27 mouse cellular contexts compared by ENCODE assay signal in genomic region chr9:64786216-64786905, GRCm38 (mm10). TPM values are rescaled to one million over a fixed set of nuclear protein-coding genes. Genes with fewer than 3 reads are reported as not detected.
DNase-seq lines count a peak whose midpoint lies in the region; ATAC-seq and TF ChIP-seq lines count a peak whose summit lies in the region.
"Had no signal": no experiment of that assay in that cellular context is flagged by ENCODE, and none has a peak within 500 bp of the region (broad histone marks: within the 10 kb centered on the region; RNA-seq: fewer than 3 reads in every experiment).

No protein-coding gene starts in this region.

- H3K4me3 ChIP-seq in embryonic facial prominence, embryonic 13.5 days: no peak overlapping the region
- H3K4me3 ChIP-seq in embryonic facial prominence, embryonic 10.5 days: no peak overlapping the region
- H3K4me3 ChIP-seq in liver, embryonic 15.5 days (replicated peaks): no peak overlapping the region
- no peak overlapping the region for H3K4me3 ChIP-seq in liver, postnatal 0 days (ENCODE audit: low read depth, low read length)
- H3K4me3 ChIP-seq: embryonic facial prominence, embryonic 15.5 days; hindbrain, embryonic 10.5 days; midbrain, embryonic 12.5 days; neural tube, embryonic 13.5 days; stomach, embryonic 15.5 days had no signal

- 0 out of 2 replicates have a peak overlapping the region, but pooled peaks have one; percentile 22 for H3K27ac ChIP-seq in embryonic facial prominence, embryonic 13.5 days
- H3K27ac ChIP-seq in embryonic facial prominence, embryonic 10.5 days (replicated peaks): no peak overlapping the region
- H3K27ac ChIP-seq in liver, embryonic 15.5 days (replicated peaks): peak overlapping the region; percentile 43; the same call in 1 of the 2 replicates
- H3K27ac ChIP-seq in liver, postnatal 0 days (ENCODE audit: low read depth): no peak overlapping the region
- H3K27ac ChIP-seq: embryonic facial prominence, embryonic 15.5 days; hindbrain, embryonic 10.5 days; kidney, postnatal 0 days; liver, embryonic 14.5 days; midbrain, embryonic 12.5 days; neural tube, embryonic 13.5 days; stomach, embryonic 15.5 days had no signal

- no peaks in the 10 kb centered on the region for H3K36me3 ChIP-seq in embryonic facial prominence, embryonic 13.5 days
- no peaks in the 10 kb centered on the region for H3K36me3 ChIP-seq in embryonic facial prominence, embryonic 10.5 days (replicated peaks)
- no peaks in the 10 kb centered on the region for H3K36me3 ChIP-seq in liver, embryonic 15.5 days (replicated peaks)
- no peaks in the 10 kb centered on the region for H3K36me3 ChIP-seq in liver, postnatal 0 days (replicated peaks; ENCODE audit: insufficient read depth, low read length)
- H3K36me3 ChIP-seq: embryonic facial prominence, embryonic 15.5 days; G1E; hindbrain, embryonic 10.5 days; midbrain, embryonic 12.5 days; neural tube, embryonic 13.5 days; stomach, embryonic 15.5 days had no signal

- no peak for ATAC-seq in embryonic facial prominence, embryonic 13.5 days (ENCODE audit: insufficient number of reproducible peaks, insufficient read depth, low FRiP score, low TSS enrichment, low read depth)
- 0 out of 2 replicates have a peak, but pooled peaks have one; percentile 33 for ATAC-seq in frontal cortex, adult (ENCODE audit: low TSS enrichment)
- no peak for ATAC-seq in liver, embryonic 15.5 days (ENCODE audit: insufficient read depth)
- ATAC-seq in liver, postnatal 0 days: no peak
- ATAC-seq: hindbrain, embryonic 16.5 days; intestine, embryonic 16.5 days had no signal

- H3K9me3 ChIP-seq in embryonic facial prominence, embryonic 13.5 days: no peaks in the 10 kb centered on the region
- no peaks in the 10 kb centered on the region for H3K9me3 ChIP-seq in embryonic facial prominence, embryonic 10.5 days
- no peaks in the 10 kb centered on the region for H3K9me3 ChIP-seq in liver, embryonic 15.5 days (replicated peaks)
- H3K9me3 ChIP-seq in liver, postnatal 0 days (ENCODE audit: low read length): no peaks in the 10 kb centered on the region
- H3K9me3 ChIP-seq: embryonic facial prominence, embryonic 15.5 days; G1E; hindbrain, embryonic 10.5 days; midbrain, embryonic 12.5 days; neural tube, embryonic 13.5 days; stomach, embryonic 15.5 days had no signal

- TF ChIP-seq EP300 in liver, postnatal 0 days (IDR thresholded peaks at IDR 0.05; ENCODE audit: low read depth): no peak

- H3K4me2 ChIP-seq in embryonic facial prominence, embryonic 13.5 days: no peak overlapping the region
- no peak overlapping the region for H3K4me2 ChIP-seq in liver, embryonic 15.5 days
- no peak overlapping the region for H3K4me2 ChIP-seq in liver, postnatal 0 days (ENCODE audit: low read depth, low read length)
- H3K4me2 ChIP-seq: embryonic facial prominence, embryonic 15.5 days; midbrain, embryonic 12.5 days; neural tube, embryonic 13.5 days; stomach, embryonic 15.5 days had no signal

- DNase-seq in embryonic facial prominence, embryonic 10.5 days (ENCODE audit: low spot score): no peak
- no peak for DNase-seq in frontal cortex, adult 2 months (ENCODE audit: extremely low spot score in 1 of 2, low spot score in 1 of 2)
- no peak for DNase-seq in liver, postnatal 0 days
- DNase-seq in induced T-regulatory cell, adult 2 months (ENCODE audit: low read depth): peak; percentile 25
- DNase-seq in ovary, adult 18-20 months (ENCODE audit: low spot score): no peak
- DNase-seq: adrenal gland, adult 8-10 months; cerebellum, adult 11-12 months; cerebellum, adult 9-11 months; gastrocnemius, postnatal 10 days; heart, postnatal 14 days; kidney, adult 8-10 months; kidney, postnatal 4 days; lung, postnatal 36 days; right cerebral cortex, postnatal 25 days had no signal

- H3K4me1 ChIP-seq in embryonic facial prominence, embryonic 13.5 days: peaks cover 18% of the 10 kb centered on the region
- H3K4me1 ChIP-seq in embryonic facial prominence, embryonic 10.5 days: no peaks in the 10 kb centered on the region
- peaks cover 43% of the 10 kb centered on the region for H3K4me1 ChIP-seq in liver, embryonic 15.5 days (replicated peaks)
- peaks cover 35% of the 10 kb centered on the region for H3K4me1 ChIP-seq in liver, postnatal 0 days (ENCODE audit: insufficient read depth)
- H3K4me1 ChIP-seq: hindbrain, embryonic 10.5 days; midbrain, embryonic 12.5 days; neural tube, embryonic 13.5 days; stomach, embryonic 15.5 days had no signal

- no peak overlapping the region for H3K9ac ChIP-seq in embryonic facial prominence, embryonic 13.5 days
- H3K9ac ChIP-seq in liver, embryonic 15.5 days: no peak overlapping the region
- no peak overlapping the region for H3K9ac ChIP-seq in liver, postnatal 0 days (replicated peaks)
- H3K9ac ChIP-seq: embryonic facial prominence, embryonic 15.5 days; liver, embryonic 14.5 days; midbrain, embryonic 12.5 days; neural tube, embryonic 13.5 days; stomach, embryonic 15.5 days had no signal

- no peak for TF ChIP-seq CTCF in liver, postnatal 0 days (IDR thresholded peaks at IDR 0.05; ENCODE audit: low read depth)

- WGBS in embryonic facial prominence, embryonic 13.5 days: 74% methylated on average over 9 of the region's 9 CpGs
- WGBS in embryonic facial prominence, embryonic 10.5 days: 89% methylated on average over 9 of the region's 9 CpGs
- WGBS in liver, embryonic 15.5 days (ENCODE audit: insufficient replicate concordance): 80% methylated on average over 9 of the region's 9 CpGs
- WGBS in liver, postnatal 0 days (ENCODE audit: insufficient replicate concordance): 86% methylated on average over 9 of the region's 9 CpGs

- H3K27me3 ChIP-seq in embryonic facial prominence, embryonic 13.5 days: no peaks in the 10 kb centered on the region
- no peaks in the 10 kb centered on the region for H3K27me3 ChIP-seq in embryonic facial prominence, embryonic 10.5 days (replicated peaks; ENCODE audit: low read depth, poor library complexity, severe bottlenecking)
- no peaks in the 10 kb centered on the region for H3K27me3 ChIP-seq in liver, embryonic 15.5 days
- H3K27me3 ChIP-seq in liver, postnatal 0 days (ENCODE audit: insufficient read depth, low read length): no peaks in the 10 kb centered on the region
- H3K27me3 ChIP-seq: embryonic facial prominence, embryonic 15.5 days; midbrain, embryonic 12.5 days; neural tube, embryonic 13.5 days; stomach, embryonic 15.5 days had no signal

RNA-seq across cellular contexts. Expression of gene Dennd4a, which starts 24.8 kb away (rescaled TPM):
- polyA plus RNA-seq in embryonic facial prominence, embryonic 13.5 days (2015; fragmentation: Nextera tagmentation; extraction: Ambion mirVana): 10.8 and 12.3 TPM in 2 replicates
- 8.6 TPM in 2 replicates for polyA plus RNA-seq in embryonic facial prominence, embryonic 10.5 days (2016; fragmentation: Nextera tagmentation; extraction: Ambion mirVana)
- 32.3 and 32.5 TPM in 2 replicates for polyA plus RNA-seq in frontal cortex, adult 2 months (2012; rRNA removed)
- polyA plus RNA-seq in liver, embryonic 15.5 days (2015; fragmentation: Nextera tagmentation; extraction: Ambion mirVana): 34.2 and 41.6 TPM in 2 replicates
- 13.7 TPM in 2 replicates for polyA plus RNA-seq in liver, postnatal 0 days (2015; fragmentation: Nextera tagmentation; extraction: Ambion mirVana)

RNA-seq across cellular contexts. Expression of gene Rab11a, which starts 48.8 kb away (rescaled TPM):
- 293 and 330 TPM in 2 replicates for polyA plus RNA-seq in embryonic facial prominence, embryonic 13.5 days (2015; fragmentation: Nextera tagmentation; extraction: Ambion mirVana)
- 247 and 254 TPM in 2 replicates for polyA plus RNA-seq in embryonic facial prominence, embryonic 10.5 days (2016; fragmentation: Nextera tagmentation; extraction: Ambion mirVana)
- 171 and 217 TPM in 2 replicates for polyA plus RNA-seq in frontal cortex, adult 2 months (2012; rRNA removed)
- polyA plus RNA-seq in liver, embryonic 15.5 days (2015; fragmentation: Nextera tagmentation; extraction: Ambion mirVana): 192 and 214 TPM in 2 replicates
- 331 and 349 TPM in 2 replicates for polyA plus RNA-seq in liver, postnatal 0 days (2015; fragmentation: Nextera tagmentation; extraction: Ambion mirVana)

Comparison
In these comparisons a context has a peak if more than half of its experiments do, and no peak if none do; other contexts are left out.
1. H3K27ac ChIP-seq: peak in embryonic facial prominence, embryonic 13.5 days (single experiment) and liver, embryonic 15.5 days (single experiment); none in embryonic facial prominence, embryonic 10.5 days (single experiment) and liver, postnatal 0 days (single experiment).